Mouse (Mus musculus) kidney, embryonic 16.5 days (tissue): ENCODE results near the gene Gm3250. TPM values are rescaled to one million over a fixed set of nuclear protein-coding genes. Genes with fewer than 3 reads are reported as not detected.
"Not testable (repeated sequence)": the region's sequence is repeated elsewhere in the genome, so short reads cannot be mapped to it uniquely, and the experiment has no call there.

Experiments
- ATAC-seq: fragments of 200-750 bp; cut with Nextera tagmentation; 2 replicates; pipeline ENCODE4 v1.8.0; 2017; ENCODE audit warnings: moderate TSS enrichment; ENCODE audit not compliant: low FRiP score, low TSS enrichment
- H3K27ac ChIP-seq: fragments of 300-500 bp; sonication (generic); 2 replicates; pipeline ENCODE4 v1.5.1; 2014; ENCODE audit warnings: low read length
- H3K27me3 ChIP-seq: fragments of 300-500 bp; sonication (generic); 2 replicates; pipeline ENCODE4 v1.6.1; 2014; ENCODE audit warnings: low read length, control low read depth, mixed read lengths; ENCODE audit not compliant: insufficient read depth
- H3K36me3 ChIP-seq: fragments of 300-500 bp; sonication (generic); 2 replicates; pipeline ENCODE4 v1.6.1; 2014; ENCODE audit warnings: low read length, control low read depth, mixed read lengths; ENCODE audit not compliant: insufficient read depth
- H3K4me1 ChIP-seq: fragments of 300-500 bp; sonication (generic); 2 replicates; pipeline ENCODE4 v1.6.1; 2014; ENCODE audit warnings: low read length, control low read depth, mixed read lengths; ENCODE audit not compliant: insufficient read depth
- H3K4me2 ChIP-seq: fragments of 300-500 bp; sonication (generic); replicated peaks from 2 replicates; pipeline ENCODE4 v1.6.1; 2014; ENCODE audit warnings: low read depth, low read length
- H3K4me3 ChIP-seq: fragments of 300-500 bp; sonication (generic); 2 replicates; pipeline ENCODE4 v1.5.1; 2014; ENCODE audit warnings: mild to moderate bottlenecking, low read length
- H3K9ac ChIP-seq: fragments of 300-500 bp; sonication (generic); replicated peaks from 2 replicates; pipeline ENCODE4 v1.6.1; 2014; ENCODE audit warnings: low read length
- H3K9me3 ChIP-seq: fragments of 300-500 bp; sonication (generic); 2 replicates; pipeline ENCODE4 v1.6.1; 2016; ENCODE audit warnings: low read length, control low read depth
- WGBS: fragments of 180-500 bp; shearing (Covaris S2); extraction: QIAGEN DNeasy Blood & Tissue Kit; methylation state at CpG from one replicate; pipeline ENCODE4 v1.1.7; 2014; 5-methylcytosine and 5-hydroxymethylcytosine counted together
- polyA plus RNA-seq: library from polyadenylated mRNA; unstranded; fragments of >200 nt; fragmentation: Nextera tagmentation; extraction: Ambion mirVana; gene quantifications from 2 replicates; pipeline ENCODE4 v1.2.1, GENCODE M21; 2015

The Gm3250 gene
- polyA plus RNA-seq, 1 experiment from 2014 or later = not detected

DNA sequence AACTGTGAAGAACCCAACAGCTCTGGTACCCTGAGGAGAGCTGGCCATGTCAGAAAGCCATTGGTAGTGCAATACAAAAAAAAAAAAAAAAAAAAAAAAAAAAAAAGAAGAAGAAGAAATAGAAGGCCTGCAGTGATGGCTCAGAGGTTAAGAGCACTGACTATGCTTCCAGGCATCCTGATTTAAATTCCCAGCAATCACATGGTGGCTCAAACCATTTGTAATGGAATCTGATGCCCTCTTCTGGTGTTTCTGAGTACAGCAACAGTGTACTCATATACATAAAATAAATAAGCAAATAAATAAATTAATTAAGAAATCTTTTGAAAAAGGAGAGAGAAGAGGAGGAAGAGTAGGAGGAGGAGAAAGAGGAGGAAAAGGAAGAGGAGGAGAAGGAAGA, 28.9 kb downstream of the Gm3250 start:
- no peak overlapping the region for H3K4me2 ChIP-seq
- no peaks in the 10 kb centered on the region for H3K36me3 ChIP-seq
- no peaks in the 10 kb centered on the region for H3K27me3 ChIP-seq
- H3K9ac ChIP-seq = no peak overlapping the region
- no peaks in the 10 kb centered on the region for H3K9me3 ChIP-seq
- no peaks in the 10 kb centered on the region for H3K4me1 ChIP-seq
- ATAC-seq = no peak
- no peak overlapping the region for H3K4me3 ChIP-seq
- H3K27ac ChIP-seq = no peak overlapping the region

GRCm38 (mm10) chr10:77752312-77752711, 30.0 kb downstream of the Gm3250 start:
- not testable (repeated sequence) for H3K9ac ChIP-seq

DNA sequence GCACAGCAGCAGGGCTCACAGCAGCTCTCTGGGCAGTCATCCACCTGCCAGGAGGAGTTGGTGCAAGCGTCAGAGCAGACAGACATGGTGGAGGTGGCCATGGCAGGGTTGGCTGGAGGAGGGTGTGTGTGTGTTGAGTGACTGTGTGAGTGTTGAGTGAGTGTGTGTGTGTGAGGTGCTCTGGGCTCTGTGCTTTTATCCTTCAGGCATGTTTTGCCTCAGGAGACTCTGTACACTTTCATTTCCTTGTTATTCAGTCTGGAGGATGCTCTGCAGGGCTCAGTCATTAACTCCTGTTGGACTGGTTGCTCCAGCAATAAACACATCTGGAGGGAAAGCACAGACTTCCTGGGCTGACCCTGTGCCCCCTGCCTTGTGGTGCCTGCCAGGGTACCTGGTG, 31.1 kb downstream of the Gm3250 start, which contains the start of gene Gm9736:
TSS of gene Gm9736 (minus strand) at position 101 of the 400 bp plus-strand sequence.
- H3K36me3 ChIP-seq, ATAC-seq, H3K4me2 ChIP-seq, H3K4me3 ChIP-seq, H3K27me3 ChIP-seq, H3K4me1 ChIP-seq, H3K27ac ChIP-seq, H3K9me3 ChIP-seq, H3K9ac ChIP-seq: not testable (repeated sequence)
- WGBS = 64% methylated on average over 1 of the region's 1 CpGs

More at GRCm38 (mm10) chr10:77752312-77752711, 30.0 kb downstream of the Gm3250 start:
- H3K9me3 ChIP-seq, H3K4me2 ChIP-seq, H3K27me3 ChIP-seq, H3K27ac ChIP-seq, H3K4me1 ChIP-seq, H3K36me3 ChIP-seq, H3K4me3 ChIP-seq, ATAC-seq: not testable (repeated sequence)
- WGBS = 63% methylated on average over 3 of the region's 3 CpGs

- not testable (repeated sequence) for H3K9ac ChIP-seq, H3K4me2 ChIP-seq, H3K9me3 ChIP-seq, H3K27ac ChIP-seq, ATAC-seq, H3K4me1 ChIP-seq, H3K36me3 ChIP-seq, H3K27me3 ChIP-seq, H3K4me3 ChIP-seq
- WGBS = 77% methylated on average over 1 of the region's 1 CpGs
Measured at GRCm38 (mm10) chr10:77750686-77751085, 31.7 kb downstream of the Gm3250 start.

GRCm38 (mm10) chr10:77741924-77742688, 40.2 kb downstream of the Gm3250 start, which contains the start of gene Gm18596:
Gm18596 (minus strand) TSS chr10:77742638.
- not testable (repeated sequence) for H3K36me3 ChIP-seq
- WGBS = 65% methylated on average over 4 of the region's 5 CpGs

GRCm38 (mm10) chr10:77738929-77739328, 43.4 kb downstream of the Gm3250 start:
- no peak overlapping the region for H3K27ac ChIP-seq
- no peak overlapping the region for H3K4me3 ChIP-seq
- 86% methylated on average over 4 of the region's 4 CpGs for WGBS

More at GRCm38 (mm10) chr10:77741924-77742688, 40.2 kb downstream of the Gm3250 start, which contains the start of gene Gm18596:
- not testable (repeated sequence) for H3K4me2 ChIP-seq, H3K4me3 ChIP-seq, ATAC-seq, H3K27me3 ChIP-seq, H3K4me1 ChIP-seq, H3K9ac ChIP-seq, H3K27ac ChIP-seq, H3K9me3 ChIP-seq

DNA sequence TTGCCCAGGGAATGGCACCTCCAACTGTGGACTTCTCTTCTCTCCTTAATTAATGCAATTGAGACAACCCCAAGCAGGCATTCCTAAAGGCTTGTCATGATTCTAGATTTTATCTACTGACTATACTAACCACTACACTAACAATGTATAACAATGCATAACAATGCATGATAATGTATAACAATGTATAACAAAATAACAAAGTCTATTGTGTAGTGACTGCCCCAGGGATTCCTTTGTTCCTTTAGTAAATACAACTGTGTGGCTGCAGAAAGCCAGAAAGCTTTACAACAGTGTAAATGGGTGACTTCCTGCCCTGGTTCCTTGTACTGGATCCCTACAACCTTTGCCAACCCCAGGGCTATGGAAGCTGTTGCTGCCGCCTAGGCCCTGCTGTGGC, 46.4 kb downstream of the Gm3250 start:
- no peaks in the 10 kb centered on the region for H3K36me3 ChIP-seq
- H3K9me3 ChIP-seq = no peaks in the 10 kb centered on the region; the same call in 1 of the 2 replicates
- no peak overlapping the region for H3K9ac ChIP-seq
- H3K4me1 ChIP-seq = no peaks in the 10 kb centered on the region
- ATAC-seq = no peak
- no peak overlapping the region for H3K4me2 ChIP-seq
- whole genome bisulfite sequencing = 100% methylated on average over 1 of the region's 1 CpGs
- H3K27me3 ChIP-seq = no peaks in the 10 kb centered on the region
- no peak overlapping the region for H3K4me3 ChIP-seq
- H3K27ac ChIP-seq = no peak overlapping the region

More at GRCm38 (mm10) chr10:77738929-77739328, 43.4 kb downstream of the Gm3250 start:
- no peak for ATAC-seq
- Histone ChIP-seq H3K4me2 (no peak overlapping the region), H3K9me3 (no peaks in the 10 kb centered on the region; the same call in 1 of the 2 replicates), H3K27me3 (no peaks in the 10 kb centered on the region), H3K4me1 (no peaks in the 10 kb centered on the region), H3K9ac (no peak overlapping the region), H3K36me3 (no peaks in the 10 kb centered on the region)

Other genes starting within 250 kb of the Gm3250 start
- 194 and 206 TPM in 2 replicates for gene Pttg1ip, start 200.8 kb downstream of the Gm3250 start, polyA plus RNA-seq
- gene Sumo3, start 176.4 kb downstream of the Gm3250 start, polyA plus RNA-seq = 365 and 369 TPM in 2 replicates
- gene Gm49325, start 176.3 kb downstream of the Gm3250 start, polyA plus RNA-seq = 2.2 TPM in 1 of 2 replicates, not detected in the other
- 78.8 and 90.2 TPM in 2 replicates for gene Ube2g2, start 160.3 kb downstream of the Gm3250 start, polyA plus RNA-seq
- gene Tspear, start 96.0 kb downstream of the Gm3250 start, polyA plus RNA-seq = 0.26 and 0.71 TPM in 2 replicates
- not detected in 2 replicates for gene Gm19402, start 91.8 kb downstream of the Gm3250 start, polyA plus RNA-seq
- gene Gm9508, start 85.3 kb downstream of the Gm3250 start, polyA plus RNA-seq = not detected in 2 replicates
- not detected in 2 replicates for gene Gm10272, start 75.9 kb downstream of the Gm3250 start, polyA plus RNA-seq
- gene Gm10024, start 71.1 kb downstream of the Gm3250 start, polyA plus RNA-seq = not detected in 2 replicates
- gene Gm10142, start 66.7 kb downstream of the Gm3250 start, polyA plus RNA-seq = not detected in 2 replicates
- not detected in 2 replicates for gene Krtap12-1, start 61.9 kb downstream of the Gm3250 start, polyA plus RNA-seq
- not detected in 2 replicates for gene Gm10100, start 56.1 kb downstream of the Gm3250 start, polyA plus RNA-seq
- not detected in 2 replicates for gene Gm18596, start 39.9 kb downstream of the Gm3250 start, polyA plus RNA-seq
- gene Gm9736, start 31.2 kb downstream of the Gm3250 start, polyA plus RNA-seq = not detected in 2 replicates
- gene Gm3233, start 22.9 kb downstream of the Gm3250 start, polyA plus RNA-seq = not detected in 2 replicates
- gene Gm3238, start 11.2 kb downstream of the Gm3250 start, polyA plus RNA-seq = not detected in 2 replicates
- gene Gm7138, start 5.6 kb downstream of the Gm3250 start, polyA plus RNA-seq = not detected in 2 replicates
- not detected in 2 replicates for gene Gm7137, start 5.7 kb upstream of the Gm3250 start, polyA plus RNA-seq
- gene Gm9639, start 12.5 kb upstream of the Gm3250 start, polyA plus RNA-seq = not detected in 2 replicates
- gene Gm19668, start 16.6 kb upstream of the Gm3250 start, polyA plus RNA-seq = not detected in 2 replicates
- not detected in 2 replicates for gene Gm9507, start 29.3 kb upstream of the Gm3250 start, polyA plus RNA-seq
- gene Gm2696, start 32.1 kb upstream of the Gm3250 start, polyA plus RNA-seq = not detected in 2 replicates
- not detected in 2 replicates for gene Krtap10-4, start 44.6 kb upstream of the Gm3250 start, polyA plus RNA-seq
- gene Krtap10-10, start 53.4 kb upstream of the Gm3250 start, polyA plus RNA-seq = not detected in 2 replicates
- not detected in 2 replicates for gene Gm36176, start 64.3 kb upstream of the Gm3250 start, polyA plus RNA-seq
- gene Gm10318, start 70.3 kb upstream of the Gm3250 start, polyA plus RNA-seq = not detected in 2 replicates
- gene Gm3285, start 79.4 kb upstream of the Gm3250 start, polyA plus RNA-seq = not detected in 2 replicates
- gene Lrrc3, start 120.0 kb upstream of the Gm3250 start, polyA plus RNA-seq = 4.6 and 4.9 TPM in 2 replicates
- 0.59 and 0.95 TPM in 2 replicates for gene Trpm2, start 188.0 kb upstream of the Gm3250 start, polyA plus RNA-seq
- 33.9 and 34.2 TPM in 2 replicates for gene 1810043G02Rik, start 196.0 kb upstream of the Gm3250 start, polyA plus RNA-seq
- 190 and 194 TPM in 2 replicates for gene Pfkl, start 227.5 kb upstream of the Gm3250 start, polyA plus RNA-seq